Comparison of ENCODE assay signal across 8 mouse cellular contexts in genomic region chr14:55854406-55855100, GRCm38 (mm10). TPM values are rescaled to one million over a fixed set of nuclear protein-coding genes. Genes with fewer than 3 reads are reported as not detected.
DNase-seq lines count a peak whose midpoint lies in the region; ATAC-seq and TF ChIP-seq lines count a peak whose summit lies in the region.

No protein-coding gene starts in this region.

- peak overlapping the region; percentile 51 for H3K4me3 ChIP-seq in hindbrain, embryonic 11.5 days (ENCODE audit: low read depth, low read length)
- H3K4me3 ChIP-seq in stomach, postnatal 0 days (ENCODE audit: low read depth, low read length) = peak overlapping the region; percentile 58

- peak; percentile 36 to 50 for DNase-seq in heart, adult 18-20 months
- no peak for DNase-seq in heart, adult 9 months (ENCODE audit: low spot score in 2 of 2)
- DNase-seq in hindbrain, embryonic 11.5 days (ENCODE audit: low spot score) = no peak
- DNase-seq in lung, postnatal 14 days = peak; percentile 24
- DNase-seq in stomach, postnatal 0 days (ENCODE audit: low spot score) = peak; percentile 32
- DNase-seq in adrenal gland, postnatal 4 days (ENCODE audit: low spot score in 2 of 2) = no peak
- DNase-seq in gastrocnemius, postnatal 4 days (ENCODE audit: low spot score in 2 of 2) = no peak

- peak overlapping the region; percentile 70 for H3K9ac ChIP-seq in hindbrain, embryonic 11.5 days (ENCODE audit: low read depth, low read length)
- H3K9ac ChIP-seq in stomach, postnatal 0 days (ENCODE audit: low read length) = peak overlapping the region; percentile 81

- peak; percentile 2; the same call in 1 of the 2 replicates for TF ChIP-seq CTCF in stomach, postnatal 0 days (IDR thresholded peaks at IDR 0.05; ENCODE audit: low read depth)

- H3K9me3 ChIP-seq in hindbrain, embryonic 11.5 days (ENCODE audit: control insufficient read depth, low read length) = no peaks in the 10 kb centered on the region
- no peaks in the 10 kb centered on the region for H3K9me3 ChIP-seq in stomach, postnatal 0 days (ENCODE audit: control insufficient read depth, low read length)

- H3K27me3 ChIP-seq in hindbrain, embryonic 11.5 days (ENCODE audit: control insufficient read depth, insufficient read depth, low read length) = no peaks in the 10 kb centered on the region
- H3K27me3 ChIP-seq in stomach, postnatal 0 days (ENCODE audit: control insufficient read depth, insufficient read depth, low read length) = no peaks in the 10 kb centered on the region

- no peak for TF ChIP-seq EP300 in stomach, postnatal 0 days (optimal IDR thresholded peaks at IDR 0.05)

- WGBS in hindbrain, embryonic 11.5 days = 0% methylated on average over 9 of the region's 9 CpGs
- 1% methylated on average over 9 of the region's 9 CpGs for WGBS in stomach, postnatal 0 days

- peak overlapping the region; percentile 85 for H3K27ac ChIP-seq in hindbrain, embryonic 11.5 days (ENCODE audit: low read depth, low read length)
- peak overlapping the region; percentile 92 for H3K27ac ChIP-seq in stomach, postnatal 0 days (replicated peaks)

- peaks cover 15% of the 10 kb centered on the region for H3K4me1 ChIP-seq in hindbrain, embryonic 11.5 days (replicated peaks; ENCODE audit: control insufficient read depth, insufficient read depth, low read length)
- H3K4me1 ChIP-seq in stomach, postnatal 0 days (replicated peaks; ENCODE audit: control insufficient read depth, insufficient read depth) = 0 out of 2 replicates have a peak, but pooled peaks cover 4% of the 10 kb centered on the region

- no peaks in the 10 kb centered on the region for H3K36me3 ChIP-seq in hindbrain, embryonic 11.5 days (ENCODE audit: control insufficient read depth, insufficient read depth, low read length)
- no peaks in the 10 kb centered on the region for H3K36me3 ChIP-seq in stomach, postnatal 0 days (ENCODE audit: control insufficient read depth, insufficient read depth, low read length)

- H3K4me2 ChIP-seq in hindbrain, embryonic 11.5 days (replicated peaks; ENCODE audit: low read depth, low read length) = peak overlapping the region; percentile 64
- peak overlapping the region; percentile 84 for H3K4me2 ChIP-seq in stomach, postnatal 0 days (replicated peaks; ENCODE audit: low read depth)

- ATAC-seq in common myeloid progenitor, adult 5-6 weeks (replicated peaks; ENCODE audit: low read depth, poor library complexity, severe bottlenecking) = peak; percentile 63
- ATAC-seq in hindbrain, embryonic 11.5 days (ENCODE audit: low FRiP score) = peak; percentile 49
- peak; percentile 27; the same call in 1 of the 2 replicates for ATAC-seq in stomach, postnatal 0 days (ENCODE audit: low FRiP score, low TSS enrichment)

RNA-seq across cellular contexts. Expression of gene Nynrin, which starts 0.7 kb away (rescaled TPM):
- total RNA-seq in heart, adult 18-20 months (2021) = 1 to 10 TPM; 7.2 to 7.4 TPM
- 5.9 and 6.5 TPM in 2 replicates for total RNA-seq in common myeloid progenitor, adult 5-6 weeks (2017)
- 8.3 and 8.8 TPM in 2 replicates for polyA plus RNA-seq in hindbrain, embryonic 11.5 days (2014; fragmentation: Nextera tagmentation; extraction: Ambion mirVana)
- polyA plus RNA-seq in stomach, postnatal 0 days (2015; fragmentation: Nextera tagmentation; extraction: Ambion mirVana) = 2.8 and 3.2 TPM in 2 replicates
- total RNA-seq in adrenal gland, postnatal 4 days (2021) = 10 to 100 TPM; 46.0 to 52.0 TPM
- 10 to 100 TPM; 27.5 to 33.0 TPM for total RNA-seq in gastrocnemius, postnatal 4 days (2021)

RNA-seq across cellular contexts. Expression of gene Cbln3, which starts 29.6 kb away (rescaled TPM):
- total RNA-seq in heart, adult 18-20 months (2021) = not detected
- total RNA-seq in common myeloid progenitor, adult 5-6 weeks (2017) = not detected in 2 replicates
- polyA plus RNA-seq in hindbrain, embryonic 11.5 days (2014; fragmentation: Nextera tagmentation; extraction: Ambion mirVana) = 0.17 and 0.31 TPM in 2 replicates
- 0.56 and 0.65 TPM in 2 replicates for polyA plus RNA-seq in stomach, postnatal 0 days (2015; fragmentation: Nextera tagmentation; extraction: Ambion mirVana)
- under 1 TPM; 0.39 to 0.76 TPM for total RNA-seq in adrenal gland, postnatal 4 days (2021)
- total RNA-seq in gastrocnemius, postnatal 4 days (2021) = under 1 TPM; 0.47 to 0.52 TPM

RNA-seq across cellular contexts. Expression of gene Khnyn, which starts 30.2 kb away (rescaled TPM):
- 10 to 100 TPM in 1 of 2 experiments, 1 to 10 TPM in 1; 8.6 to 10.0 TPM for total RNA-seq in heart, adult 18-20 months (2021)
- total RNA-seq in common myeloid progenitor, adult 5-6 weeks (2017) = 17.4 and 20.9 TPM in 2 replicates
- 7.8 and 9.3 TPM in 2 replicates for polyA plus RNA-seq in hindbrain, embryonic 11.5 days (2014; fragmentation: Nextera tagmentation; extraction: Ambion mirVana)
- 6.4 and 7.5 TPM in 2 replicates for polyA plus RNA-seq in stomach, postnatal 0 days (2015; fragmentation: Nextera tagmentation; extraction: Ambion mirVana)
- total RNA-seq in adrenal gland, postnatal 4 days (2021) = 10 to 100 TPM; 29.7 to 29.9 TPM
- 10 to 100 TPM; 15.7 to 16.9 TPM for total RNA-seq in gastrocnemius, postnatal 4 days (2021)

RNA-seq across cellular contexts. Expression of gene Nfatc4, which starts 31.6 kb away (rescaled TPM):
- total RNA-seq in heart, adult 18-20 months (2021) = 1 to 10 TPM; 2.5 to 4.0 TPM
- not detected in 2 replicates for total RNA-seq in common myeloid progenitor, adult 5-6 weeks (2017)
- 19.5 and 25.5 TPM in 2 replicates for polyA plus RNA-seq in hindbrain, embryonic 11.5 days (2014; fragmentation: Nextera tagmentation; extraction: Ambion mirVana)
- 11.2 and 12.5 TPM in 2 replicates for polyA plus RNA-seq in stomach, postnatal 0 days (2015; fragmentation: Nextera tagmentation; extraction: Ambion mirVana)
- total RNA-seq in adrenal gland, postnatal 4 days (2021) = 10 to 100 TPM; 47.0 to 49.4 TPM
- total RNA-seq in gastrocnemius, postnatal 4 days (2021) = 10 to 100 TPM; 23.0 to 26.0 TPM

RNA-seq across cellular contexts. Expression of gene Sdr39u1, which starts 45.5 kb away (rescaled TPM):
- total RNA-seq in heart, adult 18-20 months (2021) = 100 to 1,000 TPM; 119 to 138 TPM
- 7.8 and 11.8 TPM in 2 replicates for total RNA-seq in common myeloid progenitor, adult 5-6 weeks (2017)
- polyA plus RNA-seq in hindbrain, embryonic 11.5 days (2014; fragmentation: Nextera tagmentation; extraction: Ambion mirVana) = 39.7 and 41.9 TPM in 2 replicates
- polyA plus RNA-seq in stomach, postnatal 0 days (2015; fragmentation: Nextera tagmentation; extraction: Ambion mirVana) = 48.4 and 52.0 TPM in 2 replicates
- 10 to 100 TPM; 65.3 to 71.9 TPM for total RNA-seq in adrenal gland, postnatal 4 days (2021)
- 10 to 100 TPM; 45.7 to 50.1 TPM for total RNA-seq in gastrocnemius, postnatal 4 days (2021)

Comparison
In these comparisons a context has a peak if more than half of its experiments do, and no peak if none do; other contexts are left out.
1. DNase-seq: peak in heart, adult 18-20 months (2 of 2), lung, postnatal 14 days (single experiment) and stomach, postnatal 0 days (single experiment); none in heart, adult 9 months (0 of 2), hindbrain, embryonic 11.5 days (single experiment), adrenal gland, postnatal 4 days (0 of 2) and gastrocnemius, postnatal 4 days (0 of 2).
2. Peak in every context shown above with its lines, with median percentiles within 50 percentile points of each other: ATAC-seq.